Mouse (Mus musculus) right cerebral cortex, postnatal 10 days (tissue): ENCODE data around the gene Nucb1.

Source experiments
- DNase-seq, 2 experiments: peaks; one replicate each; pipeline ENCODE4 v3.0.0; 2021; ENCODE audit warnings: low spot score in 2 of 2

The Nucb1 gene

GRCm38 (mm10) chr7:45461781-45462180, 48.4 kb downstream of the Nucb1 start:
- no peak for DNase-seq

- DNase-seq: no peak
Observed at GRCm38 (mm10) chr7:45461326-45461725, 48.9 kb downstream of the Nucb1 start.

GRCm38 (mm10) chr7:45460860-45461314, 49.3 kb downstream of the Nucb1 start:
- DNase-seq: peak in 1 of 2 experiments; percentile 69

GRCm38 (mm10) chr7:45460377-45460776, 49.8 kb downstream of the Nucb1 start:
- no peak for DNase-seq

GRCm38 (mm10) chr7:45459564-45460140, 50.6 kb downstream of the Nucb1 start, which contains the start of gene Ftl1:
Gene Ftl1, minus strand, starts transcription at chr7:45459884.
- peak; percentile 99 for DNase-seq

GRCm38 (mm10) chr7:45458748-45459563, 51.2 kb downstream of the Nucb1 start:
- peak; percentile 86 to 89 for DNase-seq

- peak in 1 of 2 experiments; percentile 49 for DNase-seq
Observed at GRCm38 (mm10) chr7:45457204-45458060, 52.8 kb downstream of the Nucb1 start.

- DNase-seq: no peak
Observed at GRCm38 (mm10) chr7:45456721-45457203, 53.4 kb downstream of the Nucb1 start.

- DNase-seq: no peak
Observed at GRCm38 (mm10) chr7:45455932-45456696, 54.1 kb downstream of the Nucb1 start.

GRCm38 (mm10) chr7:45454971-45455370, 55.2 kb downstream of the Nucb1 start:
- DNase-seq: no peak

- DNase-seq: peak; percentile 86 to 89
Observed at GRCm38 (mm10) chr7:45451344-45451982, 58.7 kb downstream of the Nucb1 start.

- no peak for DNase-seq
Observed at GRCm38 (mm10) chr7:45449974-45450373, 60.2 kb downstream of the Nucb1 start.

GRCm38 (mm10) chr7:45447325-45447990, 62.7 kb downstream of the Nucb1 start:
- DNase-seq: no peak

- no peak for DNase-seq
Observed at GRCm38 (mm10) chr7:45446589-45446988, 63.6 kb downstream of the Nucb1 start.

GRCm38 (mm10) chr7:45443526-45444420, 66.4 kb downstream of the Nucb1 start:
- DNase-seq: no peak
